Mouse (Mus musculus): ENCODE measurements at regions not wholly inside any gene's neighbourhood (a gene's known extent, or its start where the extent isn't known, plus 50 kb on each side); places are given as distances from the start of the nearest gene placed in this dataset.
"Not testable (repeated sequence)": the region's sequence is repeated elsewhere in the genome, so short reads cannot be mapped to it uniquely, and the experiment has no call there.

- no peaks in the 10 kb centered on the region for H3K4me1 ChIP-seq (ENCODE audit: control insufficient read depth in 1 of 2, insufficient read depth in 2 of 2, low read length in 2 of 2)
- H3K79me2 ChIP-seq (ENCODE audit: control insufficient read depth, insufficient read depth, low read length, poor library complexity), result no peaks in the 10 kb centered on the region
- no peaks in the 10 kb centered on the region for H3K36me3 ChIP-seq (ENCODE audit: control insufficient read depth in 1 of 2, insufficient read depth in 2 of 2, low read length in 2 of 2)
- H3K4me3 ChIP-seq (ENCODE audit: control insufficient read depth in 1 of 2, insufficient read depth in 1 of 2, low read depth in 2 of 2, low read length in 2 of 2), result no peak overlapping the region
- no peak overlapping the region for H3K27ac ChIP-seq (ENCODE audit: control insufficient read depth, low read depth, low read length)
- no peaks in the 10 kb centered on the region for H3K27me3 ChIP-seq (ENCODE audit: control insufficient read depth in 1 of 2, insufficient read depth in 2 of 2, low read length in 2 of 2)
- no peak overlapping the region for H3K9ac ChIP-seq (ENCODE audit: control insufficient read depth, low read depth, low read length, poor library complexity, severe bottlenecking)
- no peak for TF ChIP-seq CTCF (IDR thresholded peaks at IDR 0.05 in 2 of 3, conservative IDR thresholded peaks at IDR 0.05 in 1 of 3; ENCODE audit: control insufficient read depth in 1 of 3, insufficient read depth in 1 of 3, low read depth in 2 of 3, low read length in 3 of 3, poor library complexity in 1 of 3, severe bottlenecking in 1 of 3)
- TF ChIP-seq KAT2A (conservative IDR thresholded peaks at IDR 0.05; ENCODE audit: low read depth, low read length), result no peak
- TF ChIP-seq BHLHE40 (IDR thresholded peaks at IDR 0.05; ENCODE audit: borderline replicate concordance, low read depth, low read length), result no peak
- no peak for TF ChIP-seq ELF1 (IDR thresholded peaks at IDR 0.05; ENCODE audit: low read depth, low read length)
- no peak for TF ChIP-seq ZC3H11A (IDR thresholded peaks at IDR 0.05; ENCODE audit: low read depth, low read length)
- TF ChIP-seq USF1 (IDR thresholded peaks at IDR 0.05; ENCODE audit: low read depth, low read length), result no peak
- TF ChIP-seq POLR2AphosphoS2 (IDR thresholded peaks at IDR 0.05; ENCODE audit: low read length), result no peak
- TF ChIP-seq GABPA (IDR thresholded peaks at IDR 0.05; ENCODE audit: low read depth, low read length), result no peak
- no peak for TF ChIP-seq MYC (IDR thresholded peaks at IDR 0.05; ENCODE audit: low read depth, low read length)
- no peaks in the 10 kb centered on the region for H3K9me3 ChIP-seq (replicated peaks; ENCODE audit: insufficient read depth, low read length)
- no peak for DNase-seq (ENCODE audit: low read depth, low spot score)
These were observed 98.3 kb upstream of the Plcxd3 start for GRCm38 (mm10) chr15:4277011-4277410.

DNA sequence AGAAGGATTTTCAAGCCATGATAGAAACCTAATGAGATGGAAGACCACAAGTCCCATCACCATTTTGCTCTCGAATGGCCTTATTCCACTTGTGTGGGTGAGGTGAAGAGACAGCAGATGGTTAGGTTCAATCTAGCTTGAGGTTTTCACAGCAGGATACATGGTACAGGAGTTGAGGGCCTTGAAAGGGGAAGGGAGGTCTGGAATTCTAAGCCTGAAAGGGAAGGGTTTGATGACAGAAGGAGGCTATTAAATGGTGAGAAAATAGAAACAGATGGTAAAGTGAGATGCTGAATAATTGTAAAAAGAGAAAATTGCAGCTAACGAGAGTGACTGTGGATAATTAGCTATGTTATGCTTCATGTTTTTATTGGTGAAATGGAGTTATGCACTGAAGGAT is 67.8 kb upstream of the Plcxd3 start:
- Histone ChIP-seq H3K27ac (ENCODE audit: control insufficient read depth, low read depth, low read length) (no peak overlapping the region), H3K79me2 (ENCODE audit: control insufficient read depth, insufficient read depth, low read length, poor library complexity) (no peaks in the 10 kb centered on the region), H3K4me3 (ENCODE audit: control insufficient read depth in 1 of 2, insufficient read depth in 1 of 2, low read depth in 2 of 2, low read length in 2 of 2) (no peak overlapping the region), H3K9ac (ENCODE audit: control insufficient read depth, low read depth, low read length, poor library complexity, severe bottlenecking) (no peak overlapping the region), H3K9me3 (replicated peaks; ENCODE audit: insufficient read depth, low read length) (no peaks in the 10 kb centered on the region), H3K36me3 (ENCODE audit: control insufficient read depth in 1 of 2, insufficient read depth in 2 of 2, low read length in 2 of 2) (no peaks in the 10 kb centered on the region), H3K4me1 (ENCODE audit: control insufficient read depth in 1 of 2, insufficient read depth in 2 of 2, low read length in 2 of 2) (no peaks in the 10 kb centered on the region), H3K27me3 (ENCODE audit: control insufficient read depth in 1 of 2, insufficient read depth in 2 of 2, low read length in 2 of 2) (no peaks in the 10 kb centered on the region)
- no peak for DNase-seq (ENCODE audit: low read depth, low spot score)
- no peak for TF ChIP-seq MAFK (IDR thresholded peaks at IDR 0.05; ENCODE audit: borderline replicate concordance, low read depth, low read length)
- no peak for TF ChIP-seq MYB (IDR thresholded peaks at IDR 0.05; ENCODE audit: low read depth, low read length)
- TF ChIP-seq ZMIZ1 (IDR thresholded peaks at IDR 0.05; ENCODE audit: low read depth, low read length), result no peak
- no peak for TF ChIP-seq SIN3A (IDR thresholded peaks at IDR 0.05; ENCODE audit: low read length)
- TF ChIP-seq HCFC1 (IDR thresholded peaks at IDR 0.05; ENCODE audit: low read depth, low read length), result no peak
- TF ChIP-seq MYC (IDR thresholded peaks at IDR 0.05; ENCODE audit: low read depth, low read length), result no peak
- TF ChIP-seq USF1 (IDR thresholded peaks at IDR 0.05; ENCODE audit: low read depth, low read length), result no peak
- no peak for TF ChIP-seq POLR2A (IDR thresholded peaks at IDR 0.05; ENCODE audit: control insufficient read depth in 1 of 2, insufficient read depth in 1 of 2, low read depth in 1 of 2, low read length in 2 of 2, poor library complexity in 1 of 2)
- no peak for TF ChIP-seq EP300 (IDR thresholded peaks at IDR 0.05; ENCODE audit: low read depth in 1 of 2, low read length in 2 of 2)
- TF ChIP-seq ETS1 (IDR thresholded peaks at IDR 0.05; ENCODE audit: low read depth, low read length), result no peak
- TF ChIP-seq NRF1 (IDR thresholded peaks at IDR 0.05; ENCODE audit: insufficient read depth, low read depth, low read length, poor library complexity, severe bottlenecking), result no peak
- TF ChIP-seq RAD21 (IDR thresholded peaks at IDR 0.05; ENCODE audit: low read depth, low read length), result no peak
- TF ChIP-seq RCOR1 (IDR thresholded peaks at IDR 0.05; ENCODE audit: low read depth, low read length), result no peak
- TF ChIP-seq SMC3 (IDR thresholded peaks at IDR 0.05; ENCODE audit: low read depth, low read length), result no peak
- TF ChIP-seq TCF12 (IDR thresholded peaks at IDR 0.05; ENCODE audit: low read depth, low read length), result no peak
- no peak for TF ChIP-seq ZNF384 (IDR thresholded peaks at IDR 0.05; ENCODE audit: low read depth, low read length)
- TF ChIP-seq GABPA (IDR thresholded peaks at IDR 0.05; ENCODE audit: low read depth, low read length), result no peak
- TF ChIP-seq CHD1 (IDR thresholded peaks at IDR 0.05; ENCODE audit: low read depth, low read length), result no peak

DNA sequence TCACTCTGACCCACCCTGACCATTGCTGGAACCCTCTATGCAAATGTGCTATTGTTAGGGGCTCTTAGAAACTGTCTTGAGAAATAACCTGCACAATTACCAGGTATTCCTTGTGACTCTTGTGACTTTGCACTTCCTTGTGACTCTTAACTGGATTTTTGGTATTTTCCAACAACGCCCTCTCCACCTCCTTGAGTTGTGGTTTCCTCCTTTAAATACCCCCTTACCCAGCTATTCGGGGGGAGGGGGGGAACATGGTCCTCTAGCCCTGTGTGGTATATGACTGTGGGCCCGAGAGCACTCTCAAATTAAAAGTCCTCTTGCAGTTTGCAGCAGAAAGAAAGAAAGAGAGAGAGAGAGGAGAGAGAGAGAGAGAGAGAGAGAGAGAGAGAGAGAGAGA is 61.6 kb upstream of the Plcxd3 start:
- not testable (repeated sequence) for H3K4me3 ChIP-seq (ENCODE audit: control insufficient read depth in 1 of 2, insufficient read depth in 1 of 2, low read depth in 2 of 2, low read length in 2 of 2); H3K4me1 ChIP-seq (ENCODE audit: control insufficient read depth in 1 of 2, insufficient read depth in 2 of 2, low read length in 2 of 2); H3K27me3 ChIP-seq (ENCODE audit: control insufficient read depth in 1 of 2, insufficient read depth in 2 of 2, low read length in 2 of 2); H3K79me2 ChIP-seq (ENCODE audit: control insufficient read depth, insufficient read depth, low read length, poor library complexity); H3K9ac ChIP-seq (ENCODE audit: control insufficient read depth, low read depth, low read length, poor library complexity, severe bottlenecking); DNase-seq (ENCODE audit: low read depth, low spot score); H3K36me3 ChIP-seq (ENCODE audit: control insufficient read depth in 1 of 2, insufficient read depth in 2 of 2, low read length in 2 of 2); H3K27ac ChIP-seq (ENCODE audit: control insufficient read depth, low read depth, low read length); H3K9me3 ChIP-seq (replicated peaks; ENCODE audit: insufficient read depth, low read length)

All from MEL (cell line).